Mouse (Mus musculus) heart, adult 18-20 months (tissue): ENCODE measurements around the gene Ddx18. TPM values are rescaled to one million over a fixed set of nuclear protein-coding genes. Genes with fewer than 3 reads are reported as not detected.

Experiments
- DNase-seq, 2 experiments: peaks; one replicate each; pipeline ENCODE4 v3.0.0; 2021 to 2022; ENCODE audit warnings: mixed read lengths in 1 of 2
- total RNA-seq, 2 experiments: library from RNA; stranded (reverse); gene quantifications; 2 replicates each; pipeline ENCODE4 v1.2.3; 2021

Gene Ddx18
- total RNA-seq, 2 experiments from 2014 or later = 19.4 to 20.1 TPM

DNA sequence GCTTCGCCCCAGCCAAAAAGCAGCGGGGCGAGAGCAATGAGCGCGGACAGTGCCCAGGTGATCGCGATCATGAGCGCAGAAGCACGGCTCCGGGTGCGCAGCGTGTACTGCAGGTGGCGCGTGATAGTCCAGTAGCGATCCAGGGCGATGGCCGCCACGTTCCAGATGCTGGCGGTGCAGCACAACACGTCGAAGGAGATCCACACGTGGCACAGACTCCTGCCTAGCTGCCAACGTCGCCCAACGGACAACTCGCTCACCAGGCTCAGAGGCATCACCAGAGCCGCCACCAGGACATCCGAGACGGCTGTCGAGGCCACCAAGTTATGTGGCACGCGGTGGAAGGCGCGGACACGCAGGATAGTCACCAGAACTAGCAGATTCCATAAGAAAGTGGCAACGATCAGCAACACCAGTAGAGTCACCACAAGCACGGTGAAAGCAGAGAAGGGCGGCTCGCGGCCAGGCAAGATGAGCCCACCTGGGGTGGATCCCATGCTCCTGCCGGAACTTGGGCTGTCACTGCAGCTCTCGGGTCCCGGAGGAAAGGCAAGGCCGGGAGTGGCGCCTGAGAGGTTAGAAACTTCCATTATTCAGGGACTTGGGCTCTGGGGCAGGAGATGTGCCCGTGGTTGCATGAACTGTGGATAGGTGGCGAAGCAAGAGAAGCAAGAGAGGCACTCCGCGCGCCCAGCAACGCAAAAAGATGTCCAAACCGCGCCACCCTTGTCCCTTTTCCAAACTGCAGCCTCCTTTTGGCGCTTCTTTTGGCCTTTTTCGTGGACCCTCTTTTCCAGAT, 40.0 kb downstream of the Ddx18 start:
- DNase-seq = no peak

DNA sequence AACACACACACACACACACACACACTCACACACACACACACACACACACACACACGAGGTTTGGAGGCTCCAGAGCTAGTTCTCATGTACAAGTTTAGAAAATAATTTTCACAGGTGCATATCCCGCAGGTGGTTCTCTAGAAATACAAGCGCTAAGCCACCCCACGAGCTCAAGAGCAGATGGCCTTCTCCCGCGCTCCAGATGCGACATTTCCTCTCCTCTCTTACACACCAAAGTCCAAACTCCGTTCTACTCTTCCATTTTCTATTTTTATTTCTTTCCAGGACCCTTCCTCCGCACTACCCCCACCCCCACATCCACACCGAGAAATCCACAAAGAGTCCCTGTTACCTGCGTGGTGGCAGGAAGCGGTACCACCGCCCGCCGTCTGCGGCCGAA, 40.7 kb downstream of the Ddx18 start:
- DNase-seq = no peak

DNA sequence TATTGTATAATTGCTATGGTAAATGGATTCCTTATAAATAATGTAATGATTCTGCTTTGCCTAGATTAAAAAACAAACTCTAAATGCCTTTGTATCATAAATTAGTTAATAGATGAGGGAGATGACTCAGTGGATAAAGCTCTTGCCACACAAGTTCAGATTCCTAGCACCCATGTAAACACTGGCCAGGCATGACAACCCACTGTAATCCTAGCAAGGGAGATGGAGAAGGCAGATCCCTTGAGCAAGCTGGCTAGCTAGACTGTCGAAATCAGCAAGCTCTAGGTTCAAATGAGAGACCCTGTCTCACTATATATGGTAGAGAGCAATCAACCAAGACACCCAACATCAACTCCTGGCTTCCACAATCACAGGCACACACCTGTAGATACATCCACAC, 49.2 kb downstream of the Ddx18 start:
- no peak for DNase-seq

DNA sequence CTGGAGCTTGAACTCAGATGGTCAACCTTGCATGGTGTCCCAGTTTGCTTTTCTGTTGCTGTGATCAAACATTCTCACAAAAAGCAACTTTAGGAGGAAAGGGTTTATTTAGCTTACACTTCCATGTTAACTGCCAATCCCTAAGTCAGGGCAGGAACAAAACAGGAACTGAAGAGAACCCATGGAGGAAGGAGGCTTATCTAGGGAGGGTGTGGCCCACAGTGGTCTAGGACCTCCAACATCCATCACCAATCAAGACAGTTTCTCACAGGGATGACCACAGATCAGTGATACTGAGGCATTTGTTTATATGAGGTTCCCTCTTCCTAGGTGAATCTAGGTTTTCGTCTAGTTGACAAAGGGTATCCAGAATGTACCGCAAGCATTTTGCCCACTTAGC, 55.8 kb downstream of the Ddx18 start:
- DNase-seq = no peak

DNA sequence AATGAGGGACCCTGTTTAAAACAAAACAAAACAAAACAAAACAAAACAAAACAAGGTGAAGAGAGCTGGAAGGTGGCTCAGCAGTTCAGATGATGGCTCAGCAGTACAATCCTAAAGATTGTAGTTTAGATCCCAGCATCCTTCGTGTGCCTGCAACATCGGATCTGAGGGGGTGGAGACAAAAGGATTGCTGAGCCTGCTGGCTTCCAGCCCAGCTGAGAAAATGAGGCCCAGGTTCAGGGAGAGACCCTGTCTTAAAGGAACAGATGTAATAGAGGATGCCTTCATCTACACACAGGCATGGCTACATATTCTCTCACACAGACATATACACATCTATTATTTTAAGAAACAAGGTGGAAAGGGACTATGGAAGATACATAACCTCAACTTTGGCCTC, 56.6 kb downstream of the Ddx18 start:
- no peak for DNase-seq

DNA sequence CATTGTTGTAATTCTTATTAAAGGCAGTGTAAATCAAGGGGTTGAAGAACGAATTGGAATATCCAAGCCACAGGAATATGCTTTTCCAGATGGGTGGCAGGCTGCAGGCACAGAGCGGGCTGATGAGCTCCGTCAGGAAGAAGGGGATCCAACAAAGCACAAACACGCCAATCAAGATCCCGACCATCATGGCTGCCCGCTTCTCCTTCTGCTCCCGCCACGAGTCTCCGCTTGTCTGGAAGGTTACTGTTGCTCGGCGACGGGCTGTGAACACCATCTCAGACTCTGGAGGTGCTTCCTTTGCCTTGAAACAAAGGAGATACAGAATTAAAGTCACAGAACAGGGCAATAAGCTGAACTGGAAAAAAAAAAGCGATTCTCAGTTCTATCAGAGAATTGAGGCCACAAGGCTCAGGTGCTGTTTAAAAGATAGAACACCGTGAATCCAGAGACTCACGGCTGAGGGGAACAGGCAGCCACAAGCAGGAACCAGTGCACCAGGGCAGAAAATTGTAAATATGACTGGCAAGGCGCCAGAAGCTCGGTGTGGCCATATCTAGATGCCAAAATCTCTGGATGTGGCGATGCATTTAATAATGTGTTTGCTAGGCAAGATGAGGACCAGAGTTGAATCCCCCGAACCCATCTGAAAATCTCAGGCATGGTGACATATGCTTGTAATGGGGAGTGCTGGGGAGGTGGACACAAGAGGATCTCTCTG, 57.2 kb downstream of the Ddx18 start:
- no peak for DNase-seq

DNA sequence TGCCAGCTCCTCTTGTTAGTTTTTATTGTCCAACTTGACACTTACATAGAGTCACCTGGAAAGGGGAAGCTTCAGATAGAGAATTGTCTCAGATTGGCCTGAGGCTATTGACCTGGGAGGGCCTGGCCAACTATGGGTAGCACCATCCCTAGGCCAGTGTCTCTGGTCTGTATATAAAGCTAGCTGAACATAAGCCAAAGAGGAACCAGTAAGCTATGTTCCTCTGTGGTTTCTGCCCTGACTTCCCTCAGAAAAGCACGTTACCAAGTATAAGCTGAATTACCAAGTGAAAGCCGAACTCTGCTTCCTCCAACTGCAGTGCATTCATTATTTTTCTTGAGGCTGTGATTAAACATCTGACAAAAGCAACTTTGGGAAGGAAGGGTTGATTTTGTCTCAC, 59.1 kb downstream of the Ddx18 start:
- DNase-seq = no peak

Other genes starting within 250 kb of the Ddx18 start
- gene Insig2, start 235.4 kb downstream of the Ddx18 start, total RNA-seq = 10 to 100 TPM; 48.7 to 64.1 TPM
- gene Ccdc93, start 136.9 kb downstream of the Ddx18 start, total RNA-seq = 10 to 100 TPM; 14.5 to 15.0 TPM
- gene Htr5b, start 39.5 kb downstream of the Ddx18 start, total RNA-seq = not detected